Mouse (Mus musculus): ENCODE data around the gene Cobll1. TPM values are rescaled to one million over a fixed set of nuclear protein-coding genes. Genes with fewer than 3 reads are reported as not detected.

Gene Cobll1
- polyA plus RNA-seq, 1 experiment, result 15.0 TPM

DNA sequence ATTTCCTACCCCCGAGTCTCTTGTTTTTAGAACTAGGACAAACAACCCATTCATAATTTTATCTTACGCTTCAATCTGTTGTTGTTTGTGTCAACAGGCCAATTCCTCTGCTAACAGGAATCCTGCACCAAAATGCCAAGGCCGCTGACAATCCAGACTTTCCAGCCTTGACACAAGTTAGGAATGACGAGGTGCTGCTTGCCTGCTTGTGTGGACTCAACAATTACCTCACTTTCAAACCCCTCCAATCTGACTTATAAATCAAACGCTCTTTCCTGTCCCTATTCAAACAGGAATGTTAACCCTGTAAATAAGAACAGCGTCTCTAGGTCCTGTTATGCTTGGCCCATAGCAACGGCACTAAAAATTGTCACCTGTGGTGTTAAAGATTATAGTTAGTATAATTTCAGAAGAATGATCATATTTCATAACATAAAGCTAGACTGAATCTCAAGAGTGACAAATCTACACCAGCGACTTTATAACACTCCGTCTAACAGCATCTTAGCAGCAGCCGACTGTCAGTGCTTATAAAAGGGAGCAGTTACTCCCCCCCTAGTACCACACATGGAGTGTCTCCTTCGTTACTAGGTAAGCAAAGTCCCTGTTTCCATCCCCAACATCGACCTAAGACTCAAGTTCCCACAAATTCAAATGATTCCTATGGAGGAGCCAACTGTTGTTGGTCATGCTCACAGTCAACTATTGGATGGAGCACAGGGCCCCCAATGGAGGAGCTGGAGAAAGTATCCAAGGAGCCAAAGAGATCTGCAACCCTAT lies 15.1 kb downstream of the Cobll1 start:
- Histone ChIP-seq H3K27ac (ENCODE audit: insufficient read depth, low read length) (no peak overlapping the region), H3K4me3 (ENCODE audit: insufficient read depth, low read length) (no peak overlapping the region), H3K4me1 (ENCODE audit: control insufficient read depth, insufficient read depth, low read length) (peaks cover 27% of the 10 kb centered on the region)
- TF ChIP-seq POLR2A (IDR thresholded peaks at IDR 0.05; ENCODE audit: low read depth, low read length) (no peak), CTCF (IDR thresholded peaks at IDR 0.05; ENCODE audit: borderline replicate concordance, insufficient read depth, low read length) (no peak)

DNA sequence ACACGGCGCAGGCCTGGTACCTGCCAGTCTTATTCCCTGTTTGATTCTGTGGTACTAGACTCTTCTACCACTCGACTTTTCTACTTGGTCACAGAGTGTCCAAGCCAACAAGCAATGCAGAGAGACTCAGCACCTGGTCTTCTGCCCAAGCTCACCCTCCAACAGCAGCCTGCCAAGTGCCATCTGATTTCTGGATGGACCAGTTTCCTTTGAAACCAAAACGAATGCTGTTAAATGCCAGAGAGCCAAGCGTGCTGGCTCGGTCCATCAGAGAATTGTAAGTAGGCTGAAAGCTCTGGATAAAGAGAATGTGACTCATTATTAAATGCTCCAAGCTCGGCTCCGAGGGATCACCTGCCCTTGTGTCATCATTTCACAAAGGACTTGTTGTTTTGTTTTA lies 16.2 kb downstream of the Cobll1 start:
- Histone ChIP-seq H3K27ac (ENCODE audit: insufficient read depth, low read length) (no peak overlapping the region), H3K4me3 (ENCODE audit: insufficient read depth, low read length) (no peak overlapping the region)
- TF ChIP-seq POLR2A (IDR thresholded peaks at IDR 0.05; ENCODE audit: low read depth, low read length) (no peak), CTCF (IDR thresholded peaks at IDR 0.05; ENCODE audit: borderline replicate concordance, insufficient read depth, low read length) (no peak)

DNA sequence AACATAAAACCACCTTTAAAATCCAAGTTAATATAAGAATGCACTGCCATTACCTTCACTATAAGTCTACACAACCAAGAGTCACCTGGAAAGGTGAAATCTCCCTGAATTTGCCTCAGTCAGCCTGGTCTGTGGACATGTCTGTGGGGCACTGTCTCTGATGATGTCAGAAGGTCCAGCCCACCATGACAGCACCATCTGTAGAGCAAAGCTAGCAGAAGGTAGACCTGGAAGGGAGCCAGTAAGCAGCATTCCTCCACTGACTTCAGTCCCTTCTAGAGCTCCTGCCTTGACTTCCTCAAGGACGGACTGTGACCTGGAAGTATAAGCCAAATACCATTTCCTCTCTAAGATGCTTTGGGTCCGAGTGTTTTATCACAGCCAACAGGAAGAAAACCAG lies 17.6 kb downstream of the Cobll1 start:
- H3K27ac ChIP-seq (ENCODE audit: insufficient read depth, low read length), result no peak overlapping the region
- H3K4me3 ChIP-seq (ENCODE audit: insufficient read depth, low read length), result no peak overlapping the region
- TF ChIP-seq POLR2A (IDR thresholded peaks at IDR 0.05; ENCODE audit: low read depth, low read length), result no peak
- TF ChIP-seq CTCF (IDR thresholded peaks at IDR 0.05; ENCODE audit: borderline replicate concordance, insufficient read depth, low read length), result no peak
- H3K4me1 ChIP-seq (ENCODE audit: control insufficient read depth, insufficient read depth, low read length), result peaks cover 11% of the 10 kb centered on the region

More for the DNA sequence above, 16.2 kb downstream of the Cobll1 start:
- H3K4me1 ChIP-seq (ENCODE audit: control insufficient read depth, insufficient read depth, low read length), result peaks cover 18% of the 10 kb centered on the region

DNA sequence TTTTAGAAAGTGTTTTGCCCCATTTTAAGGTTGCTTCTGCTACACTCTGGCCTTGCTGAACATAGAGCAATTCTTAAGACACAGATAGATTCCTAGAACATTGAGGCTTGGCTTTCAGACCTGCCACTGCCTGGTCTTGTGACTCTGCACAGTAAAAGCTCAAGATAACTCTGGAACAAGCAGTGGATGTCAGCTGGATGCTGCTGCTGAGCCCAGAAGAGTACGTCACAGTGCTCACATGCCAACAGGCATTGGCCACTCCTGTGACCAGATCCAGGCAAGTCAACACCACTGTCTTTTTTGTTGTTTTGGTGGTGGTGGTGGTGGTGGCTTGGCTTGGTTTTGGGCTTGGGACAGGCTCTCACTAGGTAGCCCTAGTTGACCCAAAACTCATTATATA lies 18.6 kb downstream of the Cobll1 start:
- H3K27ac ChIP-seq (ENCODE audit: insufficient read depth, low read length), result no peak overlapping the region
- no peak overlapping the region for H3K4me3 ChIP-seq (ENCODE audit: insufficient read depth, low read length)
- peaks cover 5% of the 10 kb centered on the region; the same call in 1 of the 2 replicates for H3K4me1 ChIP-seq (ENCODE audit: control insufficient read depth, insufficient read depth, low read length)
- no peak for TF ChIP-seq POLR2A (IDR thresholded peaks at IDR 0.05; ENCODE audit: low read depth, low read length)
- no peak for TF ChIP-seq CTCF (IDR thresholded peaks at IDR 0.05; ENCODE audit: borderline replicate concordance, insufficient read depth, low read length)

DNA sequence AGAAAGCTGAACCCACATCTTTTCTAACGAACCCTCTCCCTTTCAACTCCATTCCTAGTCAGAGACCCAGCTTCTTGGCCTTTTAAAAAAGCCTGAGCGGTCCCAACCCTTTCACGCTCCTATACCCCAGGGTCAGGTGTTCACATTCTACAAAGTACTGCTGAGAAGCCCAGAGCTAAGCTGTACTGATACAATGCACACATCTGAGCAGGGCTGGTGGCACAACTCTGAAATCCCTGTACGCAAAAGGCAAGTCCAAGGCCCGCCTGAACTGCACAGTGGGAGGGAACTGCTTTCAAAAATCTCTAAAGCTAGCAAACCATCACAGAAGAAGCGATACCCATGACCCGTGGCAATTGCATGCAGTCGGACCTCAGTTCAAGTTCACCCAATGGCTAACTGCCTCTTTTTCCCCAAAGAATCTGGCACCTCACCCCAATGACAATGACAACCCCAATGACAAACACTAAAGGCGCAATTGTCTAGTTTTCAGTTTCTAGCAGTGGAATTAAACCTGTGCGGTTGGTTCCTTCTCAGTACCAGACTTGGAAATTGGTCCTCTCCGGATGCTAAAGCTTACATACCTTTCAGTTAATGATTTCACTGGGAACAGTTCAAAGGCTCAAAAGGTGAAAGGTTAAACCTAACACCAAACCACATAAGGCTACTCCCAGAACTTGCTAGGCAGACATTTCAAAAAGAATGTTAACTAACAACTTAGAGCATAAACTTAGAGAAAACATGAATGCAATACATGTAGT lies 19.6 kb downstream of the Cobll1 start:
- Histone ChIP-seq H3K4me1 (ENCODE audit: control insufficient read depth, insufficient read depth, low read length) (peaks cover 8% of the 10 kb centered on the region; the same call in 1 of the 2 replicates), H3K4me3 (ENCODE audit: insufficient read depth, low read length) (no peak overlapping the region), H3K27ac (ENCODE audit: insufficient read depth, low read length) (no peak overlapping the region)
- TF ChIP-seq POLR2A (IDR thresholded peaks at IDR 0.05; ENCODE audit: low read depth, low read length) (no peak), CTCF (IDR thresholded peaks at IDR 0.05; ENCODE audit: borderline replicate concordance, insufficient read depth, low read length) (no peak)

DNA sequence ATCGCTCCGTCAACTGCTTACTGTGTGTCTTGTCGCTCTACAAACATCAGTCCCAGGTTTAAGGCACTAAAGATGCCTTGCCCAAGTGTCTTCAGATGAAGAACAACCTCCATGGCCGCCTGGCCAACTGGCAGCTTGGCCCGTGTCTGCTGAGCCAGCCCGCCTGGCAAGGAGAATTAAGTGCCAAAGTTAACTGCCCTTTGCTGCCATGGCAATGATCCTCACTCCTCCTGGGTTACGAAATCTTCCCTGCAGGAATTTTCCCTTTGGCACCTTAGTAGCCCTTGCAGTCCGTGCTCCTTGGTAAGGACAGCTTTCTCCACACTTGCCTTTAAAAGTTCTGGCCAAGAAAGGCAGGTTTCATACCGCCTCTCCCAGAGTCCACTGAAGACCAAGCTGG lies 20.9 kb downstream of the Cobll1 start:
- TF ChIP-seq CTCF (IDR thresholded peaks at IDR 0.05; ENCODE audit: borderline replicate concordance, insufficient read depth, low read length), result no peak
- TF ChIP-seq POLR2A (IDR thresholded peaks at IDR 0.05; ENCODE audit: low read depth, low read length), result no peak
- H3K27ac ChIP-seq (ENCODE audit: insufficient read depth, low read length), result no peak overlapping the region
- peaks cover 7% of the 10 kb centered on the region; the same call in 1 of the 2 replicates for H3K4me1 ChIP-seq (ENCODE audit: control insufficient read depth, insufficient read depth, low read length)
- no peak overlapping the region for H3K4me3 ChIP-seq (ENCODE audit: insufficient read depth, low read length)

DNA sequence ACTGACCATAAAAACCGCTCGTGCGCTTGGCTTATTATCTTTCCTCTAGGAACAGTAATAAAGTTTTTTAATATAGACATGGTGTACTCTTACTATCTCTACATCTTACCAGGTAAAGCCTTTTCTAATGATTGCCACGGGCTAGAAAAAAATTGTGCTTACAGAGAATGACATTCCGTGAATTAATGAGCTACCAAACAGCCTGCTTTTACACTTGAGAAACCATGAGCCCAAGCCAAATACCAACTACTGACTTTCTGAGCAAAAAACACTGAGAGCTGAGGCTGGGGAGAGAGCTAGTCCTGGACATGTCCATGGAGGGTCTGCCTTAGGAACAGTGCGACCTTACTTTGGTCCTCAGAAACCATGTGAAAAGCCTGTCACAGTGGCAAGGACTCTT lies 21.5 kb downstream of the Cobll1 start:
- Histone ChIP-seq H3K4me1 (ENCODE audit: control insufficient read depth, insufficient read depth, low read length) (peaks cover 3% of the 10 kb centered on the region; the same call in 1 of the 2 replicates), H3K4me3 (ENCODE audit: insufficient read depth, low read length) (no peak overlapping the region), H3K27ac (ENCODE audit: insufficient read depth, low read length) (no peak overlapping the region)
- TF ChIP-seq POLR2A (IDR thresholded peaks at IDR 0.05; ENCODE audit: low read depth, low read length), result no peak
- TF ChIP-seq CTCF (IDR thresholded peaks at IDR 0.05; ENCODE audit: borderline replicate concordance, insufficient read depth, low read length), result no peak

DNA sequence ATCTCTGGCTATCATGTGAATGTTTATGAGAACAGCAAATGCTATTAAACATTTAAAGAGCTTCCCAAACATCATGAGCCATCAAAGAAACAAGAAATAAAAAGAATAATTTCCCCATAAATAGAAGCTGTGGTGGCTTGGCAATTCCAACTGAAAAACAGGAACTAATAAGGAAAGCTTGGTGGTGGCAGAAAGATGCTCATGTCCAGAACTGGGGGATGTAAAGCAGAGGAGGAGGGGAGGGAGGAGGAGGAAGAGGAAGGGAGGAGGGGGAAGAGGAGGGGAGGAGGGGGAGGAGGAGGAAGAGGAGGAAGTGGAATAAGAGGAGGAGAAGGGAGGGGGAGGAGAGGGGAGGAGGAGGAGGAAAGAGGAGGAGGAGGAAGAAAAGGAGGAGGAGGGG lies 23.0 kb downstream of the Cobll1 start:
- no peak overlapping the region for H3K4me3 ChIP-seq (ENCODE audit: insufficient read depth, low read length)
- H3K4me1 ChIP-seq (ENCODE audit: control insufficient read depth, insufficient read depth, low read length), result peaks cover 3% of the 10 kb centered on the region; the same call in 1 of the 2 replicates
- no peak overlapping the region for H3K27ac ChIP-seq (ENCODE audit: insufficient read depth, low read length)
- no peak for TF ChIP-seq CTCF (IDR thresholded peaks at IDR 0.05; ENCODE audit: borderline replicate concordance, insufficient read depth, low read length)
- TF ChIP-seq POLR2A (IDR thresholded peaks at IDR 0.05; ENCODE audit: low read depth, low read length), result no peak

DNA sequence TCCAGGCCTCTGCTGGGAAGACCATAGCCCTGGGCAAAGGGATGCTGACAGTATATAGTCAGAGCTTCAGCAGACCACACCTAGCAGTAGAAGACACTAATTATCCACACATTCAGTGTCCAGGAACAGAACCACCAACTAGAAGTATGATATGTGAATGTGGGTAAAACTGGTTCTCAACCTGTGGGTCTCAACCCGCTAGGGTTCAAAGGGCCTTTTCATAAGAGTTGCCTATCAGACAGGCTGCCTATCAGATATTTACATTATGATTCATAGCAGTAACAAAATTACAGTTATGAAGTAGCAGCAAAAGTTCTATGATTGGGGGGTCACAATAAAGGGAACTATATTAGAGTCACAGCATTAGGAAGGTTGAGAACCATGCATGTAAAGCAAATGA lies 24.6 kb downstream of the Cobll1 start:
- peaks cover 3% of the 10 kb centered on the region; the same call in 1 of the 2 replicates for H3K4me1 ChIP-seq (ENCODE audit: control insufficient read depth, insufficient read depth, low read length)
- no peak overlapping the region for H3K4me3 ChIP-seq (ENCODE audit: insufficient read depth, low read length)
- no peak overlapping the region for H3K27ac ChIP-seq (ENCODE audit: insufficient read depth, low read length)
- TF ChIP-seq CTCF (IDR thresholded peaks at IDR 0.05; ENCODE audit: borderline replicate concordance, insufficient read depth, low read length), result no peak
- no peak for TF ChIP-seq POLR2A (IDR thresholded peaks at IDR 0.05; ENCODE audit: low read depth, low read length)

DNA sequence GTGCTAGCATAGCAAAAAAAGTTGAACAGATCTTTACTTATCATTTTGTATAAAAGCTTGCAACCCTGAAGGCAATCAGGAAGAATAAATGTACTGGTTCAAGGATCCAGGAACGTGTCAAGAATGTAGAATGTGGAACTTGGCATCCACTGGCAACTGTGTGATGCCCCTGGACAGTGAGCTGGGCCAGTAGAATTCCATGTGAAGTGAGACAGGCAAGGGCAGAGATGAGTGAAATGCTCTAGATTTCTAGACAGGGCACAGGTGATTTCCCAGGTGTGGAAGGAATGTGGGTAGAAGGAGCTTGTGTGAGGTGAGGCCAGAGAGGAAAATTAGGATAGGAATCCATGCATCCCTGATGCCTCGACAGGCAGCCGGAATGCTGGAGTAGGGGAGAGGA lies 25.5 kb downstream of the Cobll1 start:
- no peak overlapping the region for H3K27ac ChIP-seq (ENCODE audit: insufficient read depth, low read length)
- no peak for TF ChIP-seq POLR2A (IDR thresholded peaks at IDR 0.05; ENCODE audit: low read depth, low read length)
- no peak for TF ChIP-seq CTCF (IDR thresholded peaks at IDR 0.05; ENCODE audit: borderline replicate concordance, insufficient read depth, low read length)
- no peak overlapping the region for H3K4me3 ChIP-seq (ENCODE audit: insufficient read depth, low read length)
- peaks cover 3% of the 10 kb centered on the region; the same call in 1 of the 2 replicates for H3K4me1 ChIP-seq (ENCODE audit: control insufficient read depth, insufficient read depth, low read length)
